Mouse (Mus musculus): ENCODE results near the gene Zfp830. TPM values are rescaled to one million over a fixed set of nuclear protein-coding genes. Genes with fewer than 3 reads are reported as not detected.

Gene Zfp830
- 10 to 100 TPM; 15.3 to 16.5 TPM for total RNA-seq (2021)
- long read RNA-seq, experiment 1, transcript Zfp830-201 (1 exons, 1,591 nt), result major isoform, 47 of 47 reads
- long read RNA-seq, experiment 1, partial matches to known transcripts, result 0 of 47 reads
- long read RNA-seq, experiment 1, other reads (novel, unspliced or antisense), result 0 of 47 reads
- long read RNA-seq, experiment 2, transcript Zfp830-201 (1 exons, 1,591 nt), result major isoform, 19 of 20 reads
- long read RNA-seq, experiment 2, partial matches to known transcripts, result 0 of 20 reads
- long read RNA-seq, experiment 2, other reads (novel, unspliced or antisense), result 1 of 20 reads

- peak; percentile 96 for DNase-seq
- intact Hi-C loops (cut with DNase I), result loop anchor here (2.0 to 5.0 kb wide), 3 partner anchors 17 to 128 kb away; partner anchors contain the start of genes Fndc8, Lig3, Rad51d and Rffl
These were observed at the start of gene Zfp830, which contains the start of gene Cct6b for GRCm38 (mm10) chr11:82763742-82764437. TSS of gene Zfp830 (plus strand) at chr11:82764345. TSS of gene Cct6b (minus strand) at chr11:82764321.

DNA sequence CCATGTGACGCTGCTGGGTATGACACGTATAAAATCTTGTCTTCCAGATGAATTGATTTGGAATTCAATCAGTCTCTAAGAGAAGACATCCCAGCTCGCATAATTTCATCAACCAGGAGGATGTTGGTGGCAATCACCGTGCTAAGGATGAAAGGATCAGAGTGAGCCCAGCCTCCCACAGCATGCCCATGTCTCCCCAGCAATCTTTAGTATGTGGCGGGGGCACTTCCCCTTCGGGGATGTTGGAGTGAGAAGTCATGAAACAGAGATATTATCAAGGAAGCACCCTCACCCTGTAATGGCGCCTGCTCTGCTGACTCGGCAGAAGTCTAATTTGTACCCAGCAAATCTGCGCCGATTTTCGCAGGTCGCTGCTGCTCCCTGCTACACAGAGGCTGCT is 44.9 kb upstream of the Zfp830 start:
- intact Hi-C loops (cut with DNase I), result no loop called here

GRCm38 (mm10) chr11:82726862-82727261 is 37.3 kb upstream of the Zfp830 start:
- DNase-seq, result no peak
- intact Hi-C loops (cut with DNase I), result no loop called here

More for the DNA sequence above, 44.9 kb upstream of the Zfp830 start:
- DNase-seq, result no peak

GRCm38 (mm10) chr11:82734227-82734626 is 29.9 kb upstream of the Zfp830 start:
- intact Hi-C loops (cut with DNase I), result no loop called here
- no peak for DNase-seq

- DNase-seq, result no peak
- intact Hi-C loops (cut with DNase I), result no loop called here
These were observed 25.1 kb upstream of the Zfp830 start for GRCm38 (mm10) chr11:82739006-82739405.

GRCm38 (mm10) chr11:82746138-82746537 is 18.0 kb upstream of the Zfp830 start:
- intact Hi-C loops (cut with DNase I), result loop anchor here (1.0 to 5.0 kb wide), 2 partner anchors 126 to 145 kb away; partner anchors contain the start of gene Rffl
- DNase-seq, result peak; percentile 34 to 65

DNA sequence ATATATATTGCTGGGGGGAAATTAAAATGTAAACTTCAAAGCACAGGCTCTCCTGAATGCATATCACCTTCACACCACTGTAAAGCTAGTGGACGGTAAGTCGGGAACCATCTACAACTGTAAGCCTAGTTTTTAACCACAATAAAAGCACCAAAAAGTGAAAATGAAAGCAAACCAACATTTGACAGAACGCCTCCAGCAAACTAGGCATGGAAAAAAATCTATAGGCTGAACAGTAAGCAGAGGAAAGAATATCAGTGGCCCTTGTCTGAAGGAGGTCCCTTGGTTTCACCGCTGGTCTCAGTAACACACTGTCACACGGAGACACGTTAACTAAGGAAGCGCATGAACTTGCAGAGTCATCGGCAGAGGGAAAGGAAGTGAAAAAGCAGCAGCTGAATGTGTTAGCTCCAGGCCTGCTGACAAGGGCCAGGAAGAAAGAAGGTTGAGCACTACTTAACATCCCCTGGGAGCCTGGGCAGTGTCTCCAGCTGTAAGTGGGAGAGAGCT is 17.2 kb upstream of the Zfp830 start:
- intact Hi-C loops (cut with DNase I), result loop anchor here (1.0 to 5.0 kb wide), 2 partner anchors 125 to 144 kb away; partner anchors contain the start of gene Rffl
- DNase-seq, result peak; percentile 13 to 21

DNA sequence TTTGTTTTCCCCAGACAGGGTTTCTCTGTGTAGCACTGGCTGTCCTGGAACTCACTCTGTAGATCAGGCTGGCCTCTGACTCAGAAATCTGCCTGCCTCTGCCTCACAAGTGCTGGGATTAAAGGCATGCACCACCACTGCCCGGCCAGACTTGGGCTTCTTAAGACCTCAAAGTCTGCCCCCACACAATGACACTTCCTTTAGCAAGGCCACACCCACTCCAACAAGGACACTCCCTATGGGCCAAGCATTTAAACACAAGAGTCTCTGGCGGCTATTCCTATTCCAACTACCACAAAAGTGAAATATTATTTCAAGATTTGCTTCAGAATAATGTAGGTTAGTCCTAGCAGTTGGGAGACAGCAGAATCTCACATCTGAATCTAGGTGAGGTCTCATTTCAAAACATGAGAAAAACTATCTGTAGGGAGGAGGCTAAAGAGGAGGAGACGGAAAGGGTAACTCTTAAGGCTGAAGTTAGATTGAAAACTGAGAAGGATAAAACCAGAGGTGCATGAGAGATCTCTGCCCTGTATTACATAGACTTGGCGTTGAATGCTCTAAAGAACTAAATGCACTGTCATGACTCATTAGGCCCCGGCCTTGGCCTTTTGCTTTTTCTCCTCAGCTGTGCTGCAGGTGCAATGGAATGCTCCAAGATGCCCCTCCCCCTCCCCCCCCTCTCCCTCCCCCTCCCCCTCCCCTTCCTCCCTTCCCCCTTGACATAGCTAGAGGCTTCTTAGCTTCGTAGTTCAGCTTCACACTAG is 11.6 kb upstream of the Zfp830 start:
- intact Hi-C loops (cut with DNase I), result no loop called here
- DNase-seq, result no peak

DNA sequence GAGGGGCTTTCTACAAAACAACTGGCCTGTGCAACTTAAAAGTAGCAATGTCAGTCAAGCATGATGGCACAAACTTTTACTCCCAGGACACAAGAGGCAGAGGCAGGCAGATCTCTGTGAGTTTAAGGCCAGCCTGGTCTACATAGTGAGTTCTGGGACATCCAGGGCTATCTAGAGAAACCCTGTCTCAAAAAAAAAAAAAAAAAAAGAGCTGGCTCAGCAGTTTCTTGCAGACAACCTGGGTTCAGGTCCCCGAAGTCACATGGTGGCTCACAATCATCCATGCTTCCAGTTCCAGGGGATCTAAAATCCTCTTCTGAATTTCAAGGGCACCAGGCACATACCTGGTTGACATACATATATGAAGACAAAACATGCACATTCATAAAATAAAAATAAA is 8.2 kb upstream of the Zfp830 start:
- intact Hi-C loops (cut with DNase I), result no loop called here
- DNase-seq, result no peak

DNA sequence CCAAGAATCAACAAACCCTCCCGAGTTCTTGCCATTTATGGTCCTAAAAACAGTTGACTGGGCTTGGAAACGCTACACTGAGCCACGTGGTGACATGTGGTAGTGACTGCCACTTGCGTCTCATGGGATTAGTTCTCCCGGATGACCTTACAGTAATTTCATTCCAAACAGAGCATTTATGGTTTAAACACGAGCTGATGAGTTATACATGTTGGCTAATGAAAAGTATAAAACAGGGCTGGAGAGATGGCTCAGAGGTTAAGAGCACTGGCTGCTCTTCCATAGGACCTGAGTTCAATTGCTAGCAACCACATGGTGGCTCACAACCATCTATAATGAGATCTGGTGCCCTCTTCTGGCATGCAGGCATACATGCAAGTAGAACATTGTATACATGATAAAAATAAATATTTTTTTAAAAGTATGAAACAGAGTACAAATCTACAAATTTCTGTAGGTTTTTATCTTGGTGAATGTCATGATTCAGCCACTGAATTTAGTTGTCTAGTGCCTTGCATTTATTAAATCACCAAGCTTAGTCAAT is 1.8 kb upstream of the Zfp830 start:
- DNase-seq, result no peak
- intact Hi-C loops (cut with DNase I), result loop anchor here (5.0 kb wide), 2 partner anchors 110 to 130 kb away; partner anchors contain the start of genes Fndc8, Rad51d and Rffl

- no peak for DNase-seq
- intact Hi-C loops (cut with DNase I), result loop anchor here (5.0 kb wide), 2 partner anchors 109 to 129 kb away; partner anchors contain the start of genes Fndc8, Rad51d and Rffl
These were observed 884 bp upstream of the Zfp830 start for GRCm38 (mm10) chr11:82763261-82763660.

- intact Hi-C loops (cut with DNase I), result loop anchor here (2.0 to 5.0 kb wide), 3 partner anchors 16 to 128 kb away; partner anchors contain the start of genes Fndc8, Lig3, Rad51d and Rffl
- no peak for DNase-seq
These were observed 336 bp downstream of the Zfp830 start for GRCm38 (mm10) chr11:82764438-82764924.

DNA sequence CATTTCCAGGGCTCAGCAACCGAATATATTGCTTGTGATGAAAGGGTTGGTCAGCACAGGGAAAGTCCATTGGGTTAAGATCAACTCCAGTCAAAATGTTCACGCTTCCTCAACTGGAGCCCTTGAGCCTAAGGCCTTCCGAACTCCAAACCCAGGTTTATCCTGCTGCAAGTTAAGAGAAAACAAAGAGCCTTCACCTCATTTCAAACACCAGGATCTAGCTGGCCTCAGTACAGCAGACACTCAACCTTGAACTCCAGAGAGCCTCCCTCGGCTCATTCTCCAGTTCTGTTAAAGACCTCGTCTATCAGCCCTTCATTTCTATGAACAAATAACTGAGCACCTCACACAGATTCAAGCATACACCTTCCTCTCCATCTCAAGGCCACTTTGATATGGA is 16.0 kb downstream of the Zfp830 start:
- DNase-seq, result no peak
- intact Hi-C loops (cut with DNase I), result loop anchor here (2.0 kb wide), 1 partner anchor 15 kb away; the partner anchor contains the start of genes Cct6b and Zfp830

DNA sequence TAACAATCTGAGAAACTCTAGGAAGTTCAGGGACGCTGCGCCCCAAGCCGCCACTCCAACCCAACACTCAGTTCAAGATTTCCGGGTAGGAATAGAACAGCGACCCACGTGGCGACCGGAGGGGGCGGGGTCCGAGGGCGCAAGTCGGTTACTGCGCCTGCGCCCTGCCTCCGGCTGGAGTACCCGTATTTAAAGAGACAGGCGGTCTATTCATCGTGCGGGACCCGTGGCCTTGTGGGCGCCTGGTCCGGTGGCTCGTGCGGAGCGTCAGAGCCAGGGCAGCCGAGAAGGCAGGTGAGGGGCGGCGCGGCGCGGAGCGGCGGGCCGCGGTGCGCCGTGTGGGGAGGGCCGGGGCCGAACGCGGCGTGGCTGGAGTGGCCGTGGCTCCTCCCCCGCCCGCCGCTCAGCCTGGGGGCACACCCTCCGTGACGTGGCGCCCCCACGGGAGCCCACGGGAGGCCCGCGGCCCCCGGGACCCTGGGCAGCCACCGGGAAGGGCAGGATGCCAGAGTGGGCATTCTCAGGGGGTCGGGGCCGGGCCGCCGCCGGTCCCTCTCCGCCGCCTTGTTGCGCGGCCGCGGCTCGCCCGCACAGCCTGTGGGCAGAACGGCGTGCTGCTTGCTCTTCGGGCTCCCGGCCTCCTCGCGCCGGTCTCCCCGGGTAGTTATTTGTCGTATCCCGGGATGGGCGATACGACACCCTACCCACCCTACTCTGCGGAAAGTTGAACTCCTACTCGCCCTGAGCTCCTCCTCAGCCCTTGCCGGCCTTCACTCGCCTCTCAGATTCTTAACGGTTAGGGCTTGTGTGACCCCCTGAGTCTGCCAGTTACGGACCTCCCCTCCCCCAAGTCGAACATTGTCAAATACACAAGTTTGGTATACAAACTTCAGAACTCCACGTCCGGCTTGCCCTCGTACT is 17.1 kb downstream of the Zfp830 start, which contains the start of gene Lig3:
Gene Lig3, plus strand, starts transcription at position 126 of the 921 bp plus-strand sequence.
- intact Hi-C loops (cut with DNase I), result loop anchor here (2.0 kb wide), 1 partner anchor 16 kb away; the partner anchor contains the start of genes Cct6b and Zfp830
- DNase-seq, result peak; percentile 95

GRCm38 (mm10) chr11:82782197-82782596 is 18.1 kb downstream of the Zfp830 start:
- DNase-seq, result no peak

DNA sequence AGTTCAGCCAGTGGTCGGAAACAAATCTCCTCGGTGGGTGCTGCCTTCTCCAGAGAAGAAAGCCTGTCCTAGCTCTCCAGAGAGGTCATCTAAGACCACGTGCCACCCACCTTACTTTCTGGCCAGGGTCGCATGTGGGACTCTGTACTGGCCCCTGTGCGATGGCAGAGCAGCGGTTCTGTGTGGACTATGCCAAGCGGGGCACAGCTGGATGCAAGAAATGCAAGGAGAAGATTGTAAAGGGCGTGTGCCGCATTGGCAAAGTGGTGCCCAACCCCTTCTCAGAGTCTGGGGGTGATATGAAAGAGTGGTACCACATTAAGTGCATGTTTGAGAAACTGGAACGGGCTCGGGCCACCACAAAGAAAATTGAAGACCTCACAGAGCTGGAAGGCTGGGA is 19.3 kb downstream of the Zfp830 start:
- no peak for DNase-seq
- intact Hi-C loops (cut with DNase I), result no loop called here

More at GRCm38 (mm10) chr11:82782197-82782596, 18.1 kb downstream of the Zfp830 start:
- intact Hi-C loops (cut with DNase I), result no loop called here

- no peak for DNase-seq
- intact Hi-C loops (cut with DNase I), result no loop called here
These were observed 42.5 kb downstream of the Zfp830 start for GRCm38 (mm10) chr11:82806656-82807055.

- DNase-seq, result no peak
- intact Hi-C loops (cut with DNase I), result no loop called here
These were observed 43.2 kb downstream of the Zfp830 start for GRCm38 (mm10) chr11:82807370-82807769.

Data from heart, postnatal 14 days (tissue).